Mouse (Mus musculus): Measurements from ENCODE around the gene Hdac9. TPM values are rescaled to one million over a fixed set of nuclear protein-coding genes. Genes with fewer than 3 reads are reported as not detected.
"Not testable (repeated sequence)": the region's sequence is repeated elsewhere in the genome, so short reads cannot be mapped to it uniquely, and the experiment has no call there.

The Hdac9 gene
- polyA plus RNA-seq, 1 experiment from 2014 or later, result 1.2 TPM

GRCm38 (mm10) chr12:34040949-34041348 is 875.9 kb downstream of the Hdac9 start:
- Histone ChIP-seq H3K27ac (no peak overlapping the region), H3K9me3 (replicated peaks) (no peaks in the 10 kb centered on the region), H3K4me2 (no peak overlapping the region), H3K27me3 (no peaks in the 10 kb centered on the region), H3K4me1 (replicated peaks) (no peaks in the 10 kb centered on the region), H3K9ac (no peak overlapping the region), H3K4me3 (replicated peaks) (no peak overlapping the region), H3K36me3 (no peaks in the 10 kb centered on the region)
- ATAC-seq (ENCODE audit: low read depth) (no peak), DNase-seq (no peak)
- 63% methylated on average over 6 of the region's 6 CpGs for WGBS (ENCODE audit: insufficient replicate concordance)

- H3K4me3 ChIP-seq (replicated peaks), result no peak overlapping the region
- DNase-seq, result no peak
- no peak overlapping the region for H3K9ac ChIP-seq
- no peak for ATAC-seq (ENCODE audit: low read depth)
- no peaks in the 10 kb centered on the region for H3K27me3 ChIP-seq
- H3K27ac ChIP-seq, result no peak overlapping the region
- no peaks in the 10 kb centered on the region for H3K4me1 ChIP-seq (replicated peaks)
- 67% methylated on average over 7 of the region's 7 CpGs for WGBS (ENCODE audit: insufficient replicate concordance)
- H3K9me3 ChIP-seq (replicated peaks), result no peaks in the 10 kb centered on the region
- no peaks in the 10 kb centered on the region for H3K36me3 ChIP-seq
- H3K4me2 ChIP-seq, result no peak overlapping the region
These were observed 876.8 kb downstream of the Hdac9 start for GRCm38 (mm10) chr12:34040061-34040460.

- WGBS (ENCODE audit: insufficient replicate concordance), result 58% methylated on average over 1 of the region's 1 CpGs
These were observed 907.1 kb downstream of the Hdac9 start for GRCm38 (mm10) chr12:34009796-34010195.

More at GRCm38 (mm10) chr12:34009796-34010195, 907.1 kb downstream of the Hdac9 start:
- not testable (repeated sequence) for H3K4me1 ChIP-seq (replicated peaks); H3K9ac ChIP-seq; H3K27ac ChIP-seq; H3K36me3 ChIP-seq; H3K9me3 ChIP-seq (replicated peaks); ATAC-seq (ENCODE audit: low read depth); H3K27me3 ChIP-seq; H3K4me3 ChIP-seq (replicated peaks); H3K4me2 ChIP-seq; DNase-seq

Other genes with a start within 250 kb of the Hdac9 start
- gene Prps1l1, start 67.7 kb upstream of the Hdac9 start, polyA plus RNA-seq (2015; fragmentation: Nextera tagmentation; extraction: Ambion mirVana), result 0.06 TPM in 1 of 2 replicates, not detected in the other
- gene Snx13, start 130.1 kb upstream of the Hdac9 start, polyA plus RNA-seq (2015; fragmentation: Nextera tagmentation; extraction: Ambion mirVana), result 7.9 and 9.8 TPM in 2 replicates